ENCODE assay signal across 21 mouse cellular contexts in the genomic region with DNA sequence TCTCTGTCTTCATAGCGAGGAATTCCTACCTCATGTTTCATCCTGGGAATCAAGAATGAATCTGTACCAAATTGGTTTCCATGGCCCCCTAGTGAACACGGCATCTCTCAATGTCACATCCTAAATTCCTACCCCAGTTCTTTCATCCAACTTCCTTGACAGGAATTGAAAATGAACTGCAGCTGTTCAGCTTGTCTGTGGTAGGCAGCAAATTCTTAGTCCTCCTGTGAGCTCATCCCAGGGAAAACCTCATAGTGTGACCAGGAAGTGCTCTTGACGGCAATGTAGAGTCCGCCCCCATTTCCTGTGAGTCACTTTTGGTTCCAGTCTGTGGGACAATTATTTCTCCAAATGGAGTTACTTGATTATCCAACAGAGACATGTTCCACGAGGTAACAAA. TPM values are rescaled to one million over a fixed set of nuclear protein-coding genes. Genes with fewer than 3 reads are reported as not detected.
DNase-seq lines count a peak whose midpoint lies in the region; ATAC-seq and TF ChIP-seq lines count a peak whose summit lies in the region.
"Had no signal": no experiment of that assay in that cellular context is flagged by ENCODE, and none has a peak within 500 bp of the region (broad histone marks: within the 10 kb centered on the region; RNA-seq: fewer than 3 reads in every experiment).

No protein-coding gene starts in this region.

- no peaks in the 10 kb centered on the region for H3K27me3 ChIP-seq in lung, embryonic 14.5 days (ENCODE audit: insufficient read depth, low read length)
- no peaks in the 10 kb centered on the region for H3K27me3 ChIP-seq in midbrain, embryonic 14.5 days (ENCODE audit: control insufficient read depth, insufficient read depth, low read length)
- H3K27me3 ChIP-seq: embryonic facial prominence, embryonic 15.5 days; heart, embryonic 12.5 days; liver, embryonic 12.5 days; Patski had no signal

- 46% methylated on average over 5 of the region's 5 CpGs for WGBS in lung, embryonic 14.5 days
- WGBS in midbrain, embryonic 14.5 days: 82% methylated on average over 5 of the region's 5 CpGs

- no peaks in the 10 kb centered on the region for H3K36me3 ChIP-seq in lung, embryonic 14.5 days (ENCODE audit: insufficient read depth)
- no peaks in the 10 kb centered on the region for H3K36me3 ChIP-seq in midbrain, embryonic 14.5 days (ENCODE audit: control insufficient read depth, insufficient read depth, low read length)
- H3K36me3 ChIP-seq: embryonic facial prominence, embryonic 15.5 days; heart, embryonic 12.5 days; limb, embryonic 10.5 days; liver, embryonic 12.5 days had no signal

- H3K4me1 ChIP-seq in lung, embryonic 14.5 days (ENCODE audit: insufficient read depth): 0 out of 2 replicates have a peak, but pooled peaks cover 2% of the 10 kb centered on the region
- no peaks in the 10 kb centered on the region for H3K4me1 ChIP-seq in midbrain, embryonic 14.5 days (ENCODE audit: control insufficient read depth, insufficient read depth, low read length)
- H3K4me1 ChIP-seq: embryonic facial prominence, embryonic 15.5 days; heart, embryonic 12.5 days; limb, embryonic 10.5 days; liver, embryonic 12.5 days had no signal

- H3K9me3 ChIP-seq in lung, embryonic 14.5 days (ENCODE audit: low read depth, low read length): no peaks in the 10 kb centered on the region
- no peaks in the 10 kb centered on the region for H3K9me3 ChIP-seq in midbrain, embryonic 14.5 days (ENCODE audit: control insufficient read depth, low read length)
- H3K9me3 ChIP-seq: embryonic facial prominence, embryonic 15.5 days; heart, embryonic 12.5 days; limb, embryonic 10.5 days; liver, embryonic 12.5 days had no signal

- H3K27ac ChIP-seq in lung, embryonic 14.5 days (ENCODE audit: low read depth): no peak overlapping the region
- no peak overlapping the region for H3K27ac ChIP-seq in midbrain, embryonic 14.5 days (replicated peaks; ENCODE audit: low read depth, low read length)
- H3K27ac ChIP-seq: embryonic facial prominence, embryonic 15.5 days; layer of hippocampus, adult 2 months; left cerebral cortex, adult 2 months; limb, embryonic 10.5 days; liver, embryonic 12.5 days; macrophage had no signal

- no peak overlapping the region for H3K4me3 ChIP-seq in lung, embryonic 14.5 days (ENCODE audit: low read depth, low read length)
- no peak overlapping the region for H3K4me3 ChIP-seq in midbrain, embryonic 14.5 days (replicated peaks; ENCODE audit: low read depth, low read length)
- H3K4me3 ChIP-seq: embryonic facial prominence, embryonic 15.5 days; heart, embryonic 12.5 days; layer of hippocampus, adult 2 months; left cerebral cortex, adult 2 months; limb, embryonic 10.5 days; liver, embryonic 12.5 days had no signal

- ATAC-seq in lung, embryonic 14.5 days (ENCODE audit: insufficient read depth): peak; percentile 35; the same call in 1 of the 2 replicates
- peak; percentile 64 for ATAC-seq in granulocyte monocyte progenitor cell, adult 5-6 weeks (replicated peaks; ENCODE audit: poor library complexity, severe bottlenecking)
- ATAC-seq in midbrain, embryonic 14.5 days (ENCODE audit: low FRiP score, low TSS enrichment): no peak
- ATAC-seq: liver, embryonic 12.5 days; midbrain, embryonic 16.5 days; Patski had no signal

- H3K9ac ChIP-seq in lung, embryonic 14.5 days: no peak overlapping the region
- no peak overlapping the region for H3K9ac ChIP-seq in midbrain, embryonic 14.5 days (replicated peaks; ENCODE audit: low read length)
- H3K9ac ChIP-seq: embryonic facial prominence, embryonic 15.5 days; heart, embryonic 12.5 days; liver, embryonic 12.5 days had no signal

- no peak for TF ChIP-seq CTCF in lung, embryonic 14.5 days (IDR thresholded peaks at IDR 0.05; ENCODE audit: low read depth)

- no peak overlapping the region for H3K4me2 ChIP-seq in lung, embryonic 14.5 days
- H3K4me2 ChIP-seq in midbrain, embryonic 14.5 days (ENCODE audit: low read length): no peak overlapping the region
- H3K4me2 ChIP-seq: embryonic facial prominence, embryonic 15.5 days; heart, embryonic 12.5 days; liver, embryonic 12.5 days had no signal

- DNase-seq in lung, embryonic 14.5 days: peak; percentile 65
- no peak for DNase-seq in lung, postnatal 4 days
- DNase-seq in Muller cell, postnatal 12 days (ENCODE audit: inconsistent ontology term): peak; percentile 49
- no peak for DNase-seq in midbrain, embryonic 14.5 days
- no peak for DNase-seq in testis, postnatal 10 days (ENCODE audit: low spot score)
- no peak for DNase-seq in right cerebral cortex, postnatal 36 days (ENCODE audit: low spot score in 2 of 2)
- DNase-seq: adrenal gland, postnatal 25 days; cerebellum, adult 2 months; gastrocnemius, postnatal 14 days; right cerebral cortex, adult 18-20 months; thymus, adult 2 months had no signal

RNA-seq across cellular contexts. Expression of gene Tnc, which starts 37.0 kb away (rescaled TPM):
- polyA plus RNA-seq in lung, embryonic 14.5 days (2014; fragmentation: Nextera tagmentation; extraction: Ambion mirVana): 35.5 and 36.4 TPM in 2 replicates
- not detected in 2 replicates for total RNA-seq in granulocyte monocyte progenitor cell, adult 5-6 weeks (2014; fragmentation: Nextera tagmentation)
- 0.17 TPM in 1 of 2 replicates, not detected in the other for total RNA-seq in granulocyte monocyte progenitor cell, adult 5-6 weeks (2017)
- polyA plus RNA-seq in midbrain, embryonic 14.5 days (2014; fragmentation: Nextera tagmentation; extraction: Ambion mirVana): 63.8 and 67.9 TPM in 2 replicates

Comparison
In these comparisons a context has a peak if more than half of its experiments do, and no peak if none do; other contexts are left out.
1. DNase-seq: peak in lung, embryonic 14.5 days (single experiment) and Muller cell, postnatal 12 days (single experiment); none in lung, postnatal 4 days (0 of 2), midbrain, embryonic 14.5 days (single experiment), testis, postnatal 10 days (single experiment) and right cerebral cortex, postnatal 36 days (0 of 2).